Mouse (Mus musculus): ENCODE measurements at regions not wholly inside any gene's neighbourhood (a gene's known extent, or its start where the extent isn't known, plus 50 kb on each side); places are given as distances from the start of the nearest gene placed in this dataset.

DNA sequence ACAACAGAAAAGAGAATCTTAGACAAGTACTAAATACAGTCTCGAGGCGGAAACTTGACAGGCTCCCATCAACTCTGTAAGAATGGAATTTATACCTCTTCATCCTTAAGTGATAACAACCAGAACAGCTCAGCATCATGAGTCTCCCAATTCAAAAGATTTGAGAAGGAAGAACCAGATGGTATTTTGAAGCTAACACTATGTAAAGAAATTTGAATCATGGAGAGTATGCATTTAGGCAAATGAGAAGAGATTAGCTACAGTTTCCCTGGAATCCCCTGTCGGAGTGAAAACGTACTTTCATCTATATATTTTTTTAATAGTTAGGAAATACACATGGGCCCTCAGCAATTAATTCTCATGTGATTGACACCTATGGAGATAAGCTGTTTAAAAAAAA lies 140.9 kb downstream of the Nrip1 start:
- H3K27me3 ChIP-seq, result no peaks in the 10 kb centered on the region
- 70% methylated on average over 4 of the region's 4 CpGs for WGBS
- no peak overlapping the region for H3K4me2 ChIP-seq
- no peaks in the 10 kb centered on the region for H3K36me3 ChIP-seq
- H3K27ac ChIP-seq, result no peak overlapping the region
- H3K4me1 ChIP-seq, result no peaks in the 10 kb centered on the region
- H3K9me3 ChIP-seq, result no peaks in the 10 kb centered on the region
- H3K9ac ChIP-seq, result no peak overlapping the region
- H3K4me3 ChIP-seq, result no peak overlapping the region
- no peak for ATAC-seq (ENCODE audit: insufficient number of reproducible peaks, low FRiP score, low TSS enrichment, low read depth)

DNA sequence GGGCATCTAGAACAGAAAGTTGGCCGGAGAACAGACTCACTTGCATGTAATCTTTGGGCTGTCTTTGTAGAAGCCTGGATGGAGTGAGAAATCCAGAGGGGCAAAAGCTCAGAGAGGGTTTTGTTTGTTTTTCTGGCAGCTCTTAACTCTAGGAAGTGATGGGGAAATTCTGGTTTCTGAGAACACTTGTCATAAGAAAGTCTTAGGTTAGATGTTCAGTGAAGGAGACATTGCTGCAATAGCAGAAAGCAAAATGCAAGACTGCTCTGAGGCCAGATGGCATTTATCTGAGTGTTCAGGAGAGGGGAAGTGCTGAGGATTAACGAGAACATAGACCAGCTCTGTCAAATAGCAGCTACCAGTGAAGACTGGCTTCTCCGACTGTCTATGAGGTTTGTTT lies 141.5 kb downstream of the Nrip1 start:
- H3K27ac ChIP-seq, result no peak overlapping the region
- H3K4me3 ChIP-seq, result no peak overlapping the region
- H3K9me3 ChIP-seq, result no peaks in the 10 kb centered on the region
- 53% methylated on average over 3 of the region's 3 CpGs for WGBS
- H3K9ac ChIP-seq, result no peak overlapping the region
- no peaks in the 10 kb centered on the region for H3K27me3 ChIP-seq
- H3K4me1 ChIP-seq, result no peaks in the 10 kb centered on the region
- no peaks in the 10 kb centered on the region for H3K36me3 ChIP-seq
- no peak overlapping the region for H3K4me2 ChIP-seq
- ATAC-seq (ENCODE audit: insufficient number of reproducible peaks, low FRiP score, low TSS enrichment, low read depth), result no peak

DNA sequence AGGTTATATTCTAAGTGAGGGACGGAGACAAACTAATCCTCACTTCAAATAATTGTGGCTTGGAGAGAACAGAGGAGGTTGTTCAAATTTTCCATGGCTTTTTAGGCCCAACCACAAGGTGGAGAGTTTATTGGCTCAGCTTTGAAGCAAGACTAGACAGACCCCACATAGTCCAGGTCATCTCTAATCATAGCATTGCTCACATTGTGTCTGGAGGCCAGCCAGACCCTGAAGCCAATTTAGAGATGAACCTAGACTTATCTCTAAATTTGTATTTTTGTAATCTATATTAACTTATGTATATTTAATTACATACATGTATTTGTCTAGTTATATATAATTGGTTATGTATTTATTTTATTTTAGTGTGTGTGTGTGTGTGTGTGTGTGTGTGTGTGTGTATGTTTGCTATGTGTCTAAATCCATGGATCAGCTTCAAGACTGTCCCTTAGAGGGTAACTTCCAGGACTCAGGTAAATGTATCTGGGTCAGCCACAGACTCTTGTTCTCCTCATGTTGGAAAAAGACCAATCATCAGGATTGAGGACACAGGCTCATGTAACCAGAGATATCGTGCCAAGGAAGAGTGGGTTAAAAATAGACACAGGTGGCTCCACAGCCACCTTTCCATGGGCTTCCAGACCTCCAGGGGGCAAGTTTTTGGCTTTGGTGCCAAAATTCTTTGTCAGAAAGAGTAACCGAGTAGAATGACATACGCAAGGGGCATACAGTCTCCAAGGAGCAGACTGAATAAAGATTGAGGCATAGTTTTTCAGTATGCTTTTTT lies 142.9 kb downstream of the Nrip1 start:
- no peak overlapping the region for H3K4me2 ChIP-seq
- no peaks in the 10 kb centered on the region for H3K36me3 ChIP-seq
- H3K4me1 ChIP-seq, result no peaks in the 10 kb centered on the region
- no peaks in the 10 kb centered on the region for H3K27me3 ChIP-seq
- no peak for ATAC-seq (ENCODE audit: insufficient number of reproducible peaks, low FRiP score, low TSS enrichment, low read depth)
- H3K9me3 ChIP-seq, result no peaks in the 10 kb centered on the region
- WGBS, result 82% methylated on average over 4 of the region's 4 CpGs
- H3K9ac ChIP-seq, result no peak overlapping the region
- H3K4me3 ChIP-seq, result no peak overlapping the region
- no peak overlapping the region for H3K27ac ChIP-seq

DNA sequence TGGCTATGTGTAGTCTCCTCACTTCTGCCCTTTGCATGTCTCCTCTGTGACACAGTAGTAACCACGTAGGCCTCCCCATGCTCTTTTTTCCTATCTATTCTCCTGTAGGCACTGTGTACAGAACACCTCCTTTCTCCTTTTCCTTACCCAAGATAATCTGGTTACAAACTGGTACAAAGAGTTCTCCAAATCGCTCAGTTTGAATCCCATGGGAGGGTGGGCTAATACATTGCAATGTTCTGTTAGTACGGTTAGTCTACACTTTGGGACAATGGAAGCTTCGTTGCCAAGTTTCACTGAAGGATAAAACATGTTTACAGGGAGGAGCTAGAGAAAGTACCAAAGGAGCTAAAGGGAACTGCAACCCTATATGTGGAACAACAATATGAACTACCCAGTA lies 145.2 kb downstream of the Nrip1 start:
- no peak overlapping the region for H3K27ac ChIP-seq
- H3K4me3 ChIP-seq, result no peak overlapping the region
- H3K4me2 ChIP-seq, result no peak overlapping the region
- ATAC-seq (ENCODE audit: insufficient number of reproducible peaks, low FRiP score, low TSS enrichment, low read depth), result no peak
- no peaks in the 10 kb centered on the region for H3K27me3 ChIP-seq
- no peaks in the 10 kb centered on the region for H3K36me3 ChIP-seq
- no peak overlapping the region for H3K9ac ChIP-seq
- H3K9me3 ChIP-seq, result no peaks in the 10 kb centered on the region
- WGBS, result 81% methylated on average over 4 of the region's 4 CpGs
- H3K4me1 ChIP-seq, result no peaks in the 10 kb centered on the region

DNA sequence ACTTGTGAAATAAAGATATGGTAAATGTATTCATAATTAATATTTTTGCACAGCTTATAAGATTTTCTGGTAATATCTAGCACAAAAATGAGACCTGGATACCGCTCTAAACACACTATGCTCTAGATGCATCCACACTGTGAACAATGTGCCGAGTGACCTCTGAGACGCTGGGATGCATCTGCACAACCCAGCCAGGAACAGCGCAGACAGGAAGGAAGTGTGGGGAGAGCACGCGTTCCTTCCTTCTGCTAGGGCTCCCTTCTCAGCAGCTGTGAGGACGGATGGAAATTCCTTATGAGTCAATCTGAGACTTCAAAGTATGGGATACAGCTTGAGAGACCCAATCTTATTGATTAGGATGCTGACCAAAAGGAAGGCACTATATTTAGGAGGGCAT lies 147.2 kb downstream of the Nrip1 start:
- no peak overlapping the region for H3K4me2 ChIP-seq
- H3K27ac ChIP-seq, result no peak overlapping the region
- WGBS, result 71% methylated on average over 7 of the region's 7 CpGs
- no peaks in the 10 kb centered on the region for H3K27me3 ChIP-seq
- H3K4me1 ChIP-seq, result no peaks in the 10 kb centered on the region
- ATAC-seq (ENCODE audit: insufficient number of reproducible peaks, low FRiP score, low TSS enrichment, low read depth), result no peak
- no peaks in the 10 kb centered on the region for H3K9me3 ChIP-seq
- H3K4me3 ChIP-seq, result no peak overlapping the region
- H3K9ac ChIP-seq, result no peak overlapping the region
- no peaks in the 10 kb centered on the region for H3K36me3 ChIP-seq

DNA sequence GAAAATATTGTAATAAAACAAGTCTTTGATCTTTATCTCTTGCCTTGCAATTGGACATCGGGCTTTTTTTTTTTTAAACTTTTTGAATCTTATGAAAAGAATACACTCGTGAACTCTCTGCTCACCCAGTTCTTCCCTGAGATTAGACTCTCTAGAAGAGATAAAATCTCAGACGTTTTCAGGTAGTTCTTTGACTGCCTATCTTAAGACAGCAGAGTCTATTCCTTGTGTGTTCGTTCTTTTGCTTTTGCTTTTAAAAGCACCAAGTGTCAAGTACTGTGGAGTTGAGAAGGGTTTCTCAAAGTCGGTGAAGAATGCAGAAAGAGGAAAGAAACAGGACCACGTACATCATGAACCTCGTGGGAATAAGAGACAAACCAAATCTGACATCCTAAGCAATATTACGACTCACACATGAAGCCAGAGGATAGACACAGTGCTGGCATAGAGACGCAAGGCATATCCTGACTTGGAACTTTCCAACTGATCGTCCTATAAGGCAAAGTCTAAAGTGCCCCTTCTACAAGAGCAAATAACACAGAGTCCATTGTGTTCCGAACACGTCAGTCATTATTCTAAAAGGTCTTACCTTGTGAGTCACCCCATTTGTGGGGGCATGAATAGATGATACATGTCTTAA lies 147.9 kb downstream of the Nrip1 start:
- Histone ChIP-seq H3K4me3 (no peak overlapping the region), H3K4me1 (no peaks in the 10 kb centered on the region), H3K27me3 (no peaks in the 10 kb centered on the region), H3K4me2 (no peak overlapping the region), H3K9me3 (no peaks in the 10 kb centered on the region), H3K9ac (no peak overlapping the region), H3K36me3 (no peaks in the 10 kb centered on the region), H3K27ac (no peak overlapping the region)
- 67% methylated on average over 12 of the region's 12 CpGs for WGBS
- ATAC-seq (ENCODE audit: insufficient number of reproducible peaks, low FRiP score, low TSS enrichment, low read depth), result no peak

DNA sequence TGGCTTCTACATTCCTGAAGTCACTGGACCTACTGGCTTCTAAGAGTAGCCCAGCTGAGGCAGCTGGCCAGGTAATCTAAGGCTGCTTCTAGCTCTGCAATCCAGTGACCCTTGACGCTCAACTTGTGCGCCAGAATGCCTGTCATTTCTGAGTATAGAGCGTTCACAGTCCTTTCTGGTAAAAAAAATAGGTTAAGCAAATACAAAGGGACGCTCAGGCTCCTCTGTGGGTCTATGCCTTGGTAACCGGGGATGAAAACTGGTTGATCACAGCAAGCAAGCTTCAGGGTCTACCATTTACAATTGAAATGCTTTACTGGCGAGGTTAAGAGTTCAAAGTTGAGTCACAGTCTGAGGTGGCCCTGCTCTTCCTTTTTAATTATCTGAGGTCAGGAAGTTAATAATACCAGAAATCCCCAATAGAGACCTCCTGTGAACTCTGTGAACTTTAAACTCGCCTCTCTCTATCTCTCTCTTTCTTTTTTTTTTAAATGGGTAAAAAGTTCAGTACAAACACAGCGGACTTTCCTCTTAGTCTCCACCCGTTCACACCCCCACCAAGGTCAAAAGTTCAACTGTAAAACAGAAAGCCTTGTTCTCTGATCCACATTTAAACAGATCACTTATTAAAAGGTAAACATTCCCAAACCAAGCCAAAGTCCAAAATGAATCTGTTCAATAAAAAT lies 148.6 kb downstream of the Nrip1 start:
- Histone ChIP-seq H3K4me1 (no peaks in the 10 kb centered on the region), H3K4me2 (no peak overlapping the region)
- 35% methylated on average over 9 of the region's 9 CpGs for WGBS

DNA sequence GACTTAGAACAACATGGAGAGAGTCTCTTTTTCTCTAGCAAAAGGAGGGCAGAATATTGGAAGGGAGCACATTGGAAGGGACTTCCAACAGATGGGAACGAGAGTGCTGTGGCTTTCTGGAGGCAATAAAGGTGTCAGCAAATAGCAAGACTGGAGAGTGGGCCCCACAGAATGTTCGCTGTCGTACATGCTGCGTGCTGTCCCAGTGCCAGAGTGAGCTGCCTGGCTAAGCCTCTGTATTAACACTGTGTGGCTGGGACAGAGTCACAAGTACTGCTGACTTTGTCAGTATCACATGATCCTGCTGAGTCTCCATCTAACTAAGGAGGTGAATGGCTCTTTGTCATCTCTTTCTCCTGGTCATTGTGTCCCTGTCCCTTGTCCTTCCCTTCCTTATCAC lies 149.9 kb downstream of the Nrip1 start:
- Histone ChIP-seq H3K27ac (no peak overlapping the region), H3K27me3 (no peaks in the 10 kb centered on the region), H3K4me2 (no peak overlapping the region), H3K9me3 (no peaks in the 10 kb centered on the region), H3K9ac (no peak overlapping the region), H3K36me3 (no peaks in the 10 kb centered on the region), H3K4me3 (no peak overlapping the region), H3K4me1 (no peaks in the 10 kb centered on the region)
- ATAC-seq (ENCODE audit: insufficient number of reproducible peaks, low FRiP score, low TSS enrichment, low read depth), result no peak
- 16% methylated on average over 4 of the region's 4 CpGs for WGBS

More for the DNA sequence above, 148.6 kb downstream of the Nrip1 start:
- H3K9me3 ChIP-seq, result no peaks in the 10 kb centered on the region
- H3K9ac ChIP-seq, result no peak overlapping the region
- ATAC-seq (ENCODE audit: insufficient number of reproducible peaks, low FRiP score, low TSS enrichment, low read depth), result no peak
- no peaks in the 10 kb centered on the region for H3K27me3 ChIP-seq
- H3K36me3 ChIP-seq, result no peaks in the 10 kb centered on the region
- no peak overlapping the region for H3K27ac ChIP-seq
- H3K4me3 ChIP-seq, result no peak overlapping the region

DNA sequence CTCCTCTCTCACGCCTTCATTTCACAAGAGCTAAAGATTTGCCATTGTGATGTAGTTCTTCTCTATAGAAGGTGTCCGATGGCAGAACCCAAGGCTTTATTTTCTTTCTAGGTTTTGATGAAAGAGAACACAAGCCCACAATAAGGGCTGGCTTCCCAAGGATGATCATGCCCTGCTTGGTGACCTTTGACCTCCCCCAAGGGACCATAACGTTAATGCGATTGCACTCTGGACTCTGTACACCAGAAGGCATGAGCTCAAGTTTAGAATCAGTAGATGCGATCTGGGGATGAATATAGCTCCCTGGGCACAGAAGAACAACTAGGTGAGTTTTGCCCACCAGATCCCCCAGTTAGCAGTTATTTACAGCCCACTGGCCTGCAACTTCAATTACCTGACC lies 150.7 kb downstream of the Nrip1 start:
- Histone ChIP-seq H3K4me2 (no peak overlapping the region), H3K36me3 (no peaks in the 10 kb centered on the region), H3K9ac (no peak overlapping the region), H3K4me3 (no peak overlapping the region), H3K27me3 (no peaks in the 10 kb centered on the region), H3K27ac (no peak overlapping the region), H3K4me1 (no peaks in the 10 kb centered on the region), H3K9me3 (no peaks in the 10 kb centered on the region)
- no peak for ATAC-seq (ENCODE audit: insufficient number of reproducible peaks, low FRiP score, low TSS enrichment, low read depth)
- WGBS, result 67% methylated on average over 5 of the region's 5 CpGs

DNA sequence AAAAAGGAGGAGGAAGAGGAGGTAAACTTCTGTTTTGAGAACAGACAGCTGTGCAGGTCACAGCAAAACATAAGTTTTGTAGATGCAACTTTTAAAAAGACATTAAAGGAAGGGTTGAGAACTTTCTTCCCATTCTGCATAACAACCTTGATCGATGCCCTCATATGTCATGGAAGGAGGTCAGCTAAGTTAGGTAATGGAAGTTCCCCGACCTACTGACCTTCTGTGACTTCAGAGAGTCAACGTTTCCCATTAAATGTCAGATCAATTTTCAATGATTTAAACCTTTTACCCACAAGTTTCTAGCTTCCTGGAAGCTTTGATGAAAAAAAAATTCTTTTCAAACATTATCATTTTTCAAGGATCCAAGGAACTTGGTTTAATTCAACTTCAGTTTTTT lies 153.2 kb downstream of the Nrip1 start:
- H3K27me3 ChIP-seq, result no peaks in the 10 kb centered on the region
- no peak overlapping the region for H3K4me3 ChIP-seq
- H3K27ac ChIP-seq, result no peak overlapping the region
- no peaks in the 10 kb centered on the region for H3K4me1 ChIP-seq
- no peak overlapping the region for H3K4me2 ChIP-seq
- no peaks in the 10 kb centered on the region for H3K9me3 ChIP-seq
- WGBS, result 61% methylated on average over 3 of the region's 3 CpGs
- no peak for ATAC-seq (ENCODE audit: insufficient number of reproducible peaks, low FRiP score, low TSS enrichment, low read depth)
- H3K36me3 ChIP-seq, result no peaks in the 10 kb centered on the region
- no peak overlapping the region for H3K9ac ChIP-seq

DNA sequence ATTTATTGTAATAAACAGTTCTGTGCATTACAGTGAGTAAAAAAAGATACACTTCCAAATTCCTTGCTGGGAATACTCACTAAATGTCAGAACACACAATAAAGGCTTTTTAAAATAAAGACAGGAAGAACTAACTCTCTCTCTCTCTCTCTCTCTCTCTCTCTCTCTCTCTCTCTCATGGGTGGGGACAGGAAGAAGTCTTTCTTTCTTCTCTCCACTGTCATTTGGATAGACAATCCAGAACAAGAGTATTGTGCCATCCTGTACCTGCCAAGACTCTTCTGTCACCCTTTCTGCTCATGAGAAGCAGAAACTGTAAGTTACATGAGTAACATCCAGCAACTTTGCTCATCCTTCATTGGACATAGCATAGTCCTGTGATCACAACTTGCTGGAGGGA lies 154.4 kb downstream of the Nrip1 start:
- Histone ChIP-seq H3K36me3 (no peaks in the 10 kb centered on the region), H3K4me3 (no peak overlapping the region), H3K27me3 (no peaks in the 10 kb centered on the region), H3K27ac (no peak overlapping the region), H3K4me2 (no peak overlapping the region), H3K4me1 (no peaks in the 10 kb centered on the region), H3K9me3 (no peaks in the 10 kb centered on the region), H3K9ac (no peak overlapping the region)
- ATAC-seq (ENCODE audit: insufficient number of reproducible peaks, low FRiP score, low TSS enrichment, low read depth), result no peak

DNA sequence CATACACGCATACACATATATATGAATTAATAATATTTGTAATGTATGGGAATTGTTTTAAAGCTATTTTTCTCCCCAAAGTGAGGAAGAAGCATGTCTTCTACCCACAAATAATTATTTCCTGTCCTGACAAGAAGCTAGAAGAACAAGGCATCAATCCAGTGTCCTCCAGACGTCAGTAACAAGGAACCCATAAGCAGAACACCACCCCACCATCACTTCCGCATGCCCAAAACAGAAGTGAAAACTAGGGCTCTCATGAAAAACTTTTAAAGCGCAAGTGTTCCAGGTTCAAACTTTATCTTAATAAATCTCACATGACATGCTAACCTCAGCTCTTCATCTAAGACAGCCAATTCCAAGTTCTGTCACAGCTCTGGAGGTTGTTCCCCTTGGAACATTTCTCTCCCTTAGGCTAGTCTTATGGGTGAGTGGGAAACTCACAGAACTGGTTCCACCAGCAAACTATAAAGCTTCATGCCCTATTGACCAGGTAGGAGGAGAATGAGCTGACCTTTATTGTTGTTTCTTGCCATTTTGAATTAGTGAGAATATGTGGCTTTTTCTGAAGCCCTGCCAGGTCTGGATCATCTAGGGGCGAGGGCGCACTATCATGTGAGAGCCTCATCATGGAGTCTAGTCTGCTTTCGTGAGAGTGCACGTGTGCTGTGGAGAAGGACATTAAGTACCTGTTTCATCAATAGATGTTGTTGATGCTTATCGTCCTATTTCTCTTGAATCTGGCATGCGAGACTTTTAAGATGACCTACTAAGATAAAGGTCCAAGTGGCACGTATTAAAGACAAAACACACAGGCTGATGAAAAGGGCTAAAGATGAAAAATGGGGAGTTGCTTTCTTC lies 155.1 kb downstream of the Nrip1 start:
- no peak overlapping the region for H3K4me2 ChIP-seq
- no peaks in the 10 kb centered on the region for H3K27me3 ChIP-seq
- no peak for ATAC-seq (ENCODE audit: insufficient number of reproducible peaks, low FRiP score, low TSS enrichment, low read depth)
- no peak overlapping the region for H3K9ac ChIP-seq
- no peaks in the 10 kb centered on the region for H3K4me1 ChIP-seq
- WGBS, result 87% methylated on average over 11 of the region's 11 CpGs
- no peak overlapping the region for H3K27ac ChIP-seq
- H3K36me3 ChIP-seq, result no peaks in the 10 kb centered on the region
- no peaks in the 10 kb centered on the region for H3K9me3 ChIP-seq
- no peak overlapping the region for H3K4me3 ChIP-seq
